Mouse (Mus musculus) bone marrow macrophage, adult 2 months (primary cell): Measurements from ENCODE around the gene Rhebl1.

Experiments used
- CTCF ChIP-seq: IDR thresholded peaks from 2 replicates; pipeline ENCODE4 v1.5.1; 2012; ENCODE audit warnings: low read depth, mild to moderate bottlenecking, low read length, moderate library complexity
- POLR2A ChIP-seq: IDR thresholded peaks from 2 replicates; pipeline ENCODE4 v1.6.1; 2012; ENCODE audit warnings: mild to moderate bottlenecking, low read depth, low read length, borderline replicate concordance

DNA sequence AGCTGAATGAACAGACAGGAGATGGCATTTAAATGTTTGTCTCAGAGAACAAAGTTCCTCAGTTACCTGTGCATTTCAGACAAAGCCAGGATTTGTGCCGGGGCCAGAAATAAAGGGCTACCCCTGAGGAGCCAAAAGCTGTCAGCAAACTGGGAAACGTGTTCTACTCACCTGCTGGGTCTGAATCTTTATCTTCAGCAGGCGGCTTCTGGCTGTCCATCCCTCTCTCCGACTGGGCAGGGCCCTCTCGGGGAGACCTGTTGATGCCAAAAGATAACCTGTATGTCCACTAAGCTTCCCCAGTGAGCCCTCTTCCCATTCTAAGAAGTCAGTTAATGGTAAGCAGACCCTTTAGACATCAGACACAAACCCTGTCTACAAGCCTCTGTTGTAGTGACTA lies 27.8 kb downstream of the Rhebl1 start:
- TF ChIP-seq CTCF (no peak), POLR2A (no peak)
